9 mouse cellular contexts compared by ENCODE assay signal in genomic region chr1:57436954-57437353, GRCm38 (mm10). TPM values are rescaled to one million over a fixed set of nuclear protein-coding genes. Genes with fewer than 3 reads are reported as not detected.
DNase-seq lines count a peak whose midpoint lies in the region; ATAC-seq and TF ChIP-seq lines count a peak whose summit lies in the region.
"Had no signal": no experiment of that assay in that cellular context is flagged by ENCODE, and none has a peak within 500 bp of the region (broad histone marks: within the 10 kb centered on the region; RNA-seq: fewer than 3 reads in every experiment).

No protein-coding gene starts in this region.

- TF ChIP-seq POLR2A in embryonic fibroblast, embryonic 13.5 days (IDR thresholded peaks at IDR 0.05; ENCODE audit: low read depth, low read length), result no peak

- 0 out of 2 replicates have a peak overlapping the region, but pooled peaks have one; percentile 15 for H3K27ac ChIP-seq in midbrain, embryonic 13.5 days
- H3K27ac ChIP-seq in midbrain, embryonic 11.5 days (ENCODE audit: low read depth, low read length), result no peak overlapping the region
- H3K27ac ChIP-seq in embryonic fibroblast, embryonic 13.5 days (ENCODE audit: insufficient read depth, low read length), result peak overlapping the region; percentile 30
- no peak overlapping the region for H3K27ac ChIP-seq in hindbrain, embryonic 11.5 days (ENCODE audit: low read depth, low read length)
- H3K27ac ChIP-seq in liver, embryonic 15.5 days (replicated peaks), result peak overlapping the region; percentile 33
- H3K27ac ChIP-seq: macrophage had no signal

- no peak for TF ChIP-seq CTCF in embryonic fibroblast, embryonic 13.5 days (IDR thresholded peaks at IDR 0.05; ENCODE audit: borderline replicate concordance, insufficient read depth, low read length)

- peak; percentile 81 for ATAC-seq in midbrain, embryonic 13.5 days
- ATAC-seq in midbrain, embryonic 11.5 days (ENCODE audit: low FRiP score), result no peak
- no peak for ATAC-seq in hindbrain, embryonic 11.5 days (ENCODE audit: low FRiP score)
- no peak for ATAC-seq in liver, embryonic 15.5 days (ENCODE audit: insufficient read depth)

- H3K27me3 ChIP-seq in midbrain, embryonic 13.5 days, result 0 out of 2 replicates have a peak, but pooled peaks cover under 1% of the 10 kb centered on the region
- no peaks in the 10 kb centered on the region for H3K27me3 ChIP-seq in midbrain, embryonic 11.5 days (ENCODE audit: control insufficient read depth, insufficient read depth, low read length)
- H3K27me3 ChIP-seq in hindbrain, embryonic 11.5 days (ENCODE audit: control insufficient read depth, insufficient read depth, low read length), result no peaks in the 10 kb centered on the region
- no peaks in the 10 kb centered on the region for H3K27me3 ChIP-seq in liver, embryonic 15.5 days

- H3K9ac ChIP-seq in midbrain, embryonic 13.5 days (replicated peaks), result 0 out of 2 replicates have a peak overlapping the region, but pooled peaks have one; percentile 7
- no peak overlapping the region for H3K9ac ChIP-seq in midbrain, embryonic 11.5 days (ENCODE audit: low read length)
- no peak overlapping the region for H3K9ac ChIP-seq in hindbrain, embryonic 11.5 days (ENCODE audit: low read depth, low read length)
- no peak overlapping the region for H3K9ac ChIP-seq in liver, embryonic 15.5 days

- H3K4me2 ChIP-seq in midbrain, embryonic 13.5 days (replicated peaks), result peak overlapping the region; percentile 40
- H3K4me2 ChIP-seq in midbrain, embryonic 11.5 days, result no peak overlapping the region
- no peak overlapping the region for H3K4me2 ChIP-seq in hindbrain, embryonic 11.5 days (replicated peaks; ENCODE audit: low read depth, low read length)
- peak overlapping the region; percentile 45 for H3K4me2 ChIP-seq in liver, embryonic 15.5 days

- WGBS in midbrain, embryonic 13.5 days, result 31% methylated on average over 9 of the region's 9 CpGs
- 56% methylated on average over 9 of the region's 9 CpGs for WGBS in midbrain, embryonic 11.5 days
- WGBS in hindbrain, embryonic 11.5 days, result 56% methylated on average over 9 of the region's 9 CpGs
- WGBS in liver, embryonic 15.5 days (ENCODE audit: insufficient replicate concordance), result 27% methylated on average over 9 of the region's 9 CpGs

- H3K36me3 ChIP-seq in midbrain, embryonic 13.5 days, result no peaks in the 10 kb centered on the region
- no peaks in the 10 kb centered on the region for H3K36me3 ChIP-seq in midbrain, embryonic 11.5 days (ENCODE audit: control insufficient read depth, insufficient read depth, low read length)
- no peaks in the 10 kb centered on the region for H3K36me3 ChIP-seq in hindbrain, embryonic 11.5 days (ENCODE audit: control insufficient read depth, insufficient read depth, low read length)
- no peaks in the 10 kb centered on the region for H3K36me3 ChIP-seq in liver, embryonic 15.5 days (replicated peaks)

- H3K4me1 ChIP-seq in midbrain, embryonic 13.5 days (replicated peaks), result peaks cover 15% of the 10 kb centered on the region
- H3K4me1 ChIP-seq in midbrain, embryonic 11.5 days (ENCODE audit: control insufficient read depth, insufficient read depth, low read length), result no peaks in the 10 kb centered on the region
- peaks cover 6% of the 10 kb centered on the region for H3K4me1 ChIP-seq in embryonic fibroblast, embryonic 13.5 days (ENCODE audit: control insufficient read depth, insufficient read depth, low read length)
- H3K4me1 ChIP-seq in hindbrain, embryonic 11.5 days (replicated peaks; ENCODE audit: control insufficient read depth, insufficient read depth, low read length), result no peaks in the 10 kb centered on the region
- H3K4me1 ChIP-seq in liver, embryonic 15.5 days (replicated peaks), result peaks cover 13% of the 10 kb centered on the region; the same call in 1 of the 2 replicates

- DNase-seq in midbrain, embryonic 11.5 days (ENCODE audit: low spot score, missing footprints), result no peak
- peak; percentile 23 for DNase-seq in hindbrain, embryonic 11.5 days (ENCODE audit: low spot score)
- no peak for DNase-seq in spleen, adult 18-20 months
- DNase-seq in retina, postnatal 1 day, result no peak
- DNase-seq in adrenal gland, postnatal 14 days, result no peak

- no peaks in the 10 kb centered on the region for H3K9me3 ChIP-seq in midbrain, embryonic 13.5 days
- no peaks in the 10 kb centered on the region for H3K9me3 ChIP-seq in midbrain, embryonic 11.5 days (ENCODE audit: control insufficient read depth, low read length)
- no peaks in the 10 kb centered on the region for H3K9me3 ChIP-seq in hindbrain, embryonic 11.5 days (ENCODE audit: control insufficient read depth, low read length)
- no peaks in the 10 kb centered on the region for H3K9me3 ChIP-seq in liver, embryonic 15.5 days (replicated peaks)

- H3K4me3 ChIP-seq in midbrain, embryonic 13.5 days (replicated peaks), result no peak overlapping the region
- H3K4me3 ChIP-seq in midbrain, embryonic 11.5 days (ENCODE audit: low read depth, low read length), result no peak overlapping the region
- H3K4me3 ChIP-seq in embryonic fibroblast, embryonic 13.5 days (ENCODE audit: insufficient read depth, low read length), result peak overlapping the region; percentile 3; the same call in 1 of the 2 replicates
- no peak overlapping the region for H3K4me3 ChIP-seq in hindbrain, embryonic 11.5 days (ENCODE audit: low read depth, low read length)
- H3K4me3 ChIP-seq in liver, embryonic 15.5 days (replicated peaks), result no peak overlapping the region

RNA-seq across cellular contexts. Expression of gene Tyw5, which starts 30.1 kb away (rescaled TPM):
- polyA plus RNA-seq in midbrain, embryonic 13.5 days (2015; fragmentation: Nextera tagmentation; extraction: Ambion mirVana), result 20.1 and 25.4 TPM in 2 replicates
- 23.2 and 25.2 TPM in 2 replicates for polyA plus RNA-seq in midbrain, embryonic 11.5 days (2014; fragmentation: Nextera tagmentation; extraction: Ambion mirVana)
- 27.3 and 29.4 TPM in 2 replicates for polyA plus RNA-seq in embryonic fibroblast, embryonic 13.5 days (2011; ENCODE audit: insufficient read length, low read depth, missing spikeins)
- 26.4 and 27.9 TPM in 2 replicates for polyA plus RNA-seq in hindbrain, embryonic 11.5 days (2014; fragmentation: Nextera tagmentation; extraction: Ambion mirVana)
- 10.5 and 11.7 TPM in 2 replicates for polyA plus RNA-seq in liver, embryonic 15.5 days (2015; fragmentation: Nextera tagmentation; extraction: Ambion mirVana)
- total RNA-seq in adrenal gland, postnatal 14 days (2021), result 12.5 and 16.2 TPM in 2 replicates

RNA-seq across cellular contexts. Expression of gene Maip1, which starts 30.8 kb away (rescaled TPM):
- 18.6 and 19.1 TPM in 2 replicates for polyA plus RNA-seq in midbrain, embryonic 13.5 days (2015; fragmentation: Nextera tagmentation; extraction: Ambion mirVana)
- 19.6 and 20.1 TPM in 2 replicates for polyA plus RNA-seq in midbrain, embryonic 11.5 days (2014; fragmentation: Nextera tagmentation; extraction: Ambion mirVana)
- 10.0 and 11.5 TPM in 2 replicates for polyA plus RNA-seq in embryonic fibroblast, embryonic 13.5 days (2011; ENCODE audit: insufficient read length, low read depth, missing spikeins)
- 19.1 and 19.5 TPM in 2 replicates for polyA plus RNA-seq in hindbrain, embryonic 11.5 days (2014; fragmentation: Nextera tagmentation; extraction: Ambion mirVana)
- polyA plus RNA-seq in liver, embryonic 15.5 days (2015; fragmentation: Nextera tagmentation; extraction: Ambion mirVana), result 6.8 and 7.9 TPM in 2 replicates
- total RNA-seq in adrenal gland, postnatal 14 days (2021), result 13.3 and 13.9 TPM in 2 replicates

RNA-seq across cellular contexts. Expression of gene 1700066M21Rik, which starts 59.5 kb away (rescaled TPM):
- polyA plus RNA-seq in midbrain, embryonic 13.5 days (2015; fragmentation: Nextera tagmentation; extraction: Ambion mirVana), result 14.1 and 14.3 TPM in 2 replicates
- polyA plus RNA-seq in midbrain, embryonic 11.5 days (2014; fragmentation: Nextera tagmentation; extraction: Ambion mirVana), result 12.0 and 13.4 TPM in 2 replicates
- polyA plus RNA-seq in embryonic fibroblast, embryonic 13.5 days (2011; ENCODE audit: insufficient read length, low read depth, missing spikeins), result 10.7 and 10.8 TPM in 2 replicates
- polyA plus RNA-seq in hindbrain, embryonic 11.5 days (2014; fragmentation: Nextera tagmentation; extraction: Ambion mirVana), result 15.3 and 15.7 TPM in 2 replicates
- 6.9 and 7.7 TPM in 2 replicates for polyA plus RNA-seq in liver, embryonic 15.5 days (2015; fragmentation: Nextera tagmentation; extraction: Ambion mirVana)
- 6.2 and 6.6 TPM in 2 replicates for total RNA-seq in adrenal gland, postnatal 14 days (2021)

Comparison
In these comparisons a context has a peak if more than half of its experiments do, and no peak if none do; other contexts are left out.
1. H3K27ac ChIP-seq: peak in midbrain, embryonic 13.5 days (single experiment), embryonic fibroblast, embryonic 13.5 days (single experiment) and liver, embryonic 15.5 days (single experiment); none in midbrain, embryonic 11.5 days (single experiment) and hindbrain, embryonic 11.5 days (single experiment).
2. H3K4me2 ChIP-seq: peak in midbrain, embryonic 13.5 days (single experiment) and liver, embryonic 15.5 days (single experiment); none in midbrain, embryonic 11.5 days (single experiment) and hindbrain, embryonic 11.5 days (single experiment).